Mouse (Mus musculus) cerebellum, adult 2 months (tissue): Measurements from ENCODE around the gene Bfsp2.

Experiments
- CTCF ChIP-seq: fragments of 200-500 bp; IDR thresholded peaks from 2 replicates; pipeline ENCODE4 v1.5.1; 2011; ENCODE audit warnings: low read depth, mild to moderate bottlenecking, control low read depth, low read length, moderate library complexity, borderline replicate concordance; ENCODE audit not compliant: insufficient read depth
- POLR2A ChIP-seq: fragments of 200-500 bp; IDR thresholded peaks from 2 replicates; pipeline ENCODE4 v1.6.1; 2011; ENCODE audit warnings: low read length, control low read depth, borderline replicate concordance; ENCODE audit not compliant: insufficient read depth

DNA sequence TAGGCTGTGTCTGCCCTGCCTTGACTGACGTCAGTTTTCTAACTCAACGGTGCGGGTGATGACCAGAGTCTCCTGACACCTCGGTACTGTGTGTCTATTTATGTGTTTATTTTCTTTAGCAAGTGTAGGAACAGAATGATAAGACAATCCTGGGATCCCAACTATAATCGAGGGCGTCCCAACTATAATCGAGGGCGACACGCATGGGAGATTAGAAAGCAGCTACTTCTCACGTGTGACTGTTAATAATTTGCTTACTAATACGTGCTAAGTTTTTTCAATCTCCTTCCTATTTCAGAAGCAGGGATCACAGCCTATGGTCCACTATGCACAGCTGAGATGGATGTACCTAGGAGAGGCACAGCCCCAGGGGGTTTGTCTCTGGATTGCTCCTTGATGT lies 15.2 kb upstream of the Bfsp2 start:
- TF ChIP-seq CTCF (no peak), POLR2A (no peak)
